Mouse (Mus musculus): ENCODE measurements around the gene Prcp.
A peak's percentile ranks its signal among the peaks of the same experiment; 100 is the strongest.
"Not testable (repeated sequence)": the region's sequence is repeated elsewhere in the genome, so short reads cannot be mapped to it uniquely, and the experiment has no call there.

Gene Prcp

GRCm38 (mm10) chr7:92890618-92891230 lies 16.5 kb downstream of the Prcp start:
- DNase-seq (ENCODE audit: low read depth, low spot score), result no peak

- no peak for DNase-seq (ENCODE audit: low read depth, low spot score)
These were observed 19.2 kb downstream of the Prcp start for GRCm38 (mm10) chr7:92893478-92893877.

DNA sequence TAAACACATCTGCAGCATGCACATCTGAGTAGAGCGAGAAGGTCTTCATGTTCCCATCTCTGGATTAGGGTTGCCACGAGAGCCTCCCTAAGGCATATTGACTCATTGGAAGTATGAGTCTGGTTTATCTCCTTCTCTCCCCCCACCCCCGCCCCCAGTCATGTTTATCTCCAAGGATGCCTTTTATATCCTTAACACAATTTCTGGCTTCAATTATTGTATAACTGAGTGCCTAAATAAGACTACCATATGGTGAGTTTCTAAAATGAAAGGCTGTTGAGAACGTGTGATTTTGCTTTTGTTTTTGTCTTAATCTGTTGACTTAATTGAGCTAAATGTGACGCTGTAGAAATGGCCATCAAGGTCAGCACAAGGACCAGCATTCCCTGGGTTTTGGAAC lies 21.8 kb downstream of the Prcp start:
- DNase-seq (ENCODE audit: low read depth, low spot score), result no peak

DNA sequence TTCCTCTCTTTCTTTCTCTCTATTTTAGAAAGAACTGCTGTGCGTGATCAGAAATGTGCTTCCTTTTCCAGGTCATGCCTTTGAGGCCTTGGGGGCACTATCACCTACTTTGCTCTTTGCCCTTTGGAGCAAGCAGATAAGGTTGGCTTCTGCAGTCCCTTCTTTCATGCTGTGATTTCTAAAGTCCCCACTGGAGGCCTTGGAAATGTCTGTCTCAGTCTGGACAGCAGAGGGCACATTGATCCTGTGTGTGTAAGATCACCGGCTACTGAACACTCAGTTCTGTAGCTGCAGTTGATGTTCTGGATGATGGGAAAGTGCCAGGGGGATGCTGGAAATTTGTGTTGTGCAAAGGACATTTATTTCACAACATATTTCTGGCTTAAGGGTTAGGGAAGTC lies 22.8 kb downstream of the Prcp start:
- DNase-seq (ENCODE audit: low read depth, low spot score), result no peak

GRCm38 (mm10) chr7:92903360-92904038 lies 29.2 kb downstream of the Prcp start:
- DNase-seq (ENCODE audit: low read depth, low spot score), result no peak

GRCm38 (mm10) chr7:92904285-92904684 lies 30.0 kb downstream of the Prcp start:
- not testable (repeated sequence) for DNase-seq (ENCODE audit: low read depth, low spot score)

- no peak for DNase-seq (ENCODE audit: low read depth, low spot score)
These were observed 46.0 kb downstream of the Prcp start for GRCm38 (mm10) chr7:92920172-92920856.

DNA sequence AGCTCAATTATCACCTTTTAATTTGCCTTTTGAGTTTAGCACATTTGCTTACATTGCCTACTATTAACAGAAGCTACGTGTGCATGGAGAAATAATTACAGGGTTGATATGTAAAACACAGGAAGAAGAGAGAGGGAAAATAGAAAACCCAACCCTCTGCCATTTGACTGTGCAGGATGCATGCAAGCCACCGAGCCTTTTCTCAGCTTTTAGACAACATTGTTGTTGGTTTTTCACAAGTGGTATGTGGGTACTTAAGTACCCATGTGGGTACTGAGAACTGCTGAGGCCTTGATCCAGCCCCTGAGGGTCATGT lies 46.5 kb downstream of the Prcp start:
- no peak for DNase-seq (ENCODE audit: low read depth, low spot score)

DNA sequence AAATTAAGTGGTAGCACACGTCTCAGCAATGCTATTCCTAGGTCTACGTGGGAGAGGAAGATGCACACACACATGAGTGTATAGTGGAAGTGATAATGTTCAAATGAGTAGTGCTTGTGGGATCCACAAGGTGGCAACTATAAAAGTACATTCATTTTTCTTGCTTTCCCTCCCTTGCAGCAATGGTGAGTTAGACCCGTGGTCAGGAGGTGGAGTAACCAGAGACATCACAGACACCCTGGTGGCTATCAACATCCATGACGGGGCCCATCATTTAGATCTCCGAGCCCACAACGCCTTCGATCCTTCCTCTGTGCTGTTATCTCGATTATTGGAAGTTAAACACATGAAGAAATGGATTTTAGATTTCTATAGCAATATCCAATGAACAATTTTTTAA lies 58.5 kb downstream of the Prcp start:
- DNase-seq (ENCODE audit: low read depth, low spot score), result no peak

GRCm38 (mm10) chr7:92933308-92933948 lies 59.2 kb downstream of the Prcp start:
- not testable (repeated sequence) for DNase-seq (ENCODE audit: low read depth, low spot score)

DNA sequence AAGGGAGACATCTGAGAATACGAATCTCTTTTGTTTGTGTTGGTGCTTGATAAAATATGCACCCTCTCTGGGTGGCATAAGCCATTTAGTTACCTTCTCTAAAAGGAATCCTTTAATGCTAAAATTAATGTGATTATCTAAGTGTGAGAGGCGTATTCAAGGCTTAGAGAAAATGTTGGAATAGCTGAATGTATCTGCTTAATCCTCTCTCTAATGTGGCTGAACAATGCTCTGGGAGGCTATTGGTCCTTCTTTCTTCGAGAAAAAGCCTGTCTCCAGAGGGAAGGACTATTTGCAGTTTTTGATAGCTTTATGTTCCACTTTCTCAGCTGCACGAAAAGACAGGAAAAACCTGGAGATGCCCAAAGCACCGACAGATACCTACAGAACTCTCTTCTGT lies 62.5 kb downstream of the Prcp start:
- no peak for DNase-seq (ENCODE audit: low read depth, low spot score)

DNA sequence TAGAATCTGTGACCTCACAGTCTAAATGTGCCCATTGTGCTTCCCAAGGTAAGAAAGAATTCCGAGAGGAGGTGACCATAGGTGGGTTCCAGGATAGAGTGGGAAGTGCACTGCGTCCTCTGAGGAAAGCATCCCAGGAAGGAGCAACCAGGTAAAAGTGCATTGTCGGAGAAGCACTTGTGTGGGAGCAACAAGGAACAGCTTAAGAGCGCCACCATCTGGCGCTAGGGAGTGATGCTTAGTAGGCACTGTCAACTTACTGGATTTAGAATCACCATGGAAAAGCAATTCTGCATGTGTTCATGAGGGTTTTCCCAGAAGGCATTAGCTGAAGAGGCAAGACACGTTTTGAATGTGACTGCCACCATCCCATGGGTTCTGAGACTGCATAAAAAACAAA lies 63.7 kb downstream of the Prcp start:
- no peak for DNase-seq (ENCODE audit: low read depth, low spot score)

GRCm38 (mm10) chr7:92939776-92940175 lies 65.5 kb downstream of the Prcp start:
- no peak for DNase-seq (ENCODE audit: low read depth, low spot score)

DNA sequence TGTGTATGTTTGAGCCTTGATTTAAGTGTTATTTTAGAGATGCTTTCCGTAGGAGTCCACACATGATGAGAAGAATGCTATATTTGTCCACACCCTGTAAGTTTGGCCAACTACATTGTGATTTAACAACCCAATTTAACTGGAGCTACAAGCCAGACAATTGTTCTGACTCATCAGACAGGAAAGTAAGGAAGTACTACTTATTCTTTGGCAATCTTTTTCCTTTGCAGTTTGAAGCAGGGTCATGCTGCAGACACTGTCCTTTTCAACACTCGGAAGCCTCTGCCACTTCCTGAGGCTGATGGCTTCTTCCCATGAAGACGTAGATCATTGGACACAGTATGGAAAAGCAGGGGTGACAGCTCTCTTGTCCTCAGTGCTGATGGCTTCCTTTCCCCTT lies 76.5 kb downstream of the Prcp start:
- DNase-seq (ENCODE audit: low read depth, low spot score), result no peak

DNA sequence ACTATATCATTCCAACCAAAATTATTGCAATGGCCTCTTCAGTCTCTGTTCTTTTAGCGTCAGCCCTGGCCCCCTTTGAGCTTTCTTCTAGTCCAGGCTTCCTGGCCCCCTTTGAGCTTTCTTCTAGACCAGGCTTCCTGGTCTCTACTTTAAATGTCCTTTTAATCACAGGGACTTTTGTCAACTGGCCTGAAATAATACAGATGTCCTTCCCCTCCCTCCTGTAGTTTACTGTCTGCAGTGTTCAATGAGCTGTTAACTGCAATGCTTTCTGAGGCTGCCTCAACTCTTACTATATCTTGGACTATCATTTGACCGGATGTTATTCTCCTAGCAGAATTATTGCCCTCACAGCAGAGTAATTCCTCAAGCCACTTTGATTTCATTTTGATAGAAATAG lies 77.9 kb downstream of the Prcp start:
- no peak for DNase-seq (ENCODE audit: low read depth, low spot score)

- DNase-seq (ENCODE audit: low read depth, low spot score), result no peak
These were observed 85.5 kb downstream of the Prcp start for GRCm38 (mm10) chr7:92959758-92960157.

DNA sequence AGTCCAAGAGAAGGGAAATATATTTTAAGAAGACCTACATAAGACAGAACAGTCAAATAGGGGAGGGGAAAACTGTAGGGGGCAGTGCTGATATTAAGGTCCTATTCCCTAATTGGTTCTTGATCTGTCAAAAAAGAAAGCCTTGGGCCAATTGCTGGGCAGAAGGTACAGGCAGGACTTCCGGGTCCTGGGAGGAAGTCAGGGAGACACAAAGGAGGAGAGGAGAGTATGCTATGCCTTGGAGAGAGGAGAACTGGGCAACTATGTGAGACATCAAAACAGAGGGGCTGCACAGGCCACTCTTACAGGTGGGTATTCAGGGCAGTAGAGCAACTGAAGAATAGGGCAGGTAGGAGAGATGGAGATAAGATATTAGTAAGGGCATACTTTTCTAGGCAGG lies 87.6 kb downstream of the Prcp start:
- DNase-seq (ENCODE audit: low read depth, low spot score), result no peak

GRCm38 (mm10) chr7:92964754-92965501 lies 90.7 kb downstream of the Prcp start:
- peak; percentile 69 for DNase-seq (ENCODE audit: low read depth, low spot score)

- DNase-seq (ENCODE audit: low read depth, low spot score), result no peak
These were observed 93.3 kb downstream of the Prcp start for GRCm38 (mm10) chr7:92967381-92968127.

- DNase-seq (ENCODE audit: low read depth, low spot score), result no peak
These were observed 103.2 kb downstream of the Prcp start for GRCm38 (mm10) chr7:92977429-92977828.

- no peak for DNase-seq (ENCODE audit: low read depth, low spot score)
These were observed 104.0 kb downstream of the Prcp start for GRCm38 (mm10) chr7:92978225-92978624.
